Mouse (Mus musculus): ENCODE results near the gene 9130230L23Rik.
A peak's percentile ranks its signal among the peaks of the same experiment; 100 is the strongest.
"Not testable (repeated sequence)": the region's sequence is repeated elsewhere in the genome, so short reads cannot be mapped to it uniquely, and the experiment has no call there.

Gene 9130230L23Rik

DNA sequence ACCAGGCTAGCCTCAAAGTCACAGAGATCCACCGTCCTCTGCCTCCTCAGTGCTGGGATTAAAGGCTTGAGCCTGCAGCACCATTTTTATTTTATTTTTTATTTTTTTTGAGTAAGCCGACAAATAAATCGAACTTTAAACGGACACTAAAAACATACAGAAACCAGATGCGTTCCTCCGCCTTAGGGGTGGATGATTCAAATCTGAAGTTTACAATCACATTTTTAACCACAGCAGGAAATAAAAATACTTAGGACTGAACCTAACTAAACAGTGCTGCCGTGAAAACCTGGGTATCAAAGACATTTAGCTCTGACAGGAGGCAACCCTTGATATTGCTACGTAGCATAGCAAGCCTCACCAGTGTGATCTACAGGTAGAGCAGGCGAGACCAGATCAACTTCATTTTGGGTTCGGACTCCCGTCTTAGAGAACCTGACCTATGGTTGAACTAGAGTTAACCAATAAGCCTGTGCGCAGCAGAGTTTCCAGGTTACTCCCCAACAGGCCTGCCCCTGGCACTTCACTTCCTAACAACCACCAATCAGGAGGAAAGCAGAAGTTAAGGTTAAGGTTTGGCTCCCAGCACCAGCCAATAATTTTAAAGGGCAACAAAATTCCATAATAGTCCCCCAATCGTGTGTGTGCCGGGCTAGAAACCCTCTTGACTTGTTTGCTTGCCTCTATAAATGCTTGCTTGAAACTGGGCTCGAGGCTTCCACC is 4.3 kb upstream of the 9130230L23Rik start:
- no peak for DNase-seq (ENCODE audit: extremely low read depth, low read depth, low spot score)

DNA sequence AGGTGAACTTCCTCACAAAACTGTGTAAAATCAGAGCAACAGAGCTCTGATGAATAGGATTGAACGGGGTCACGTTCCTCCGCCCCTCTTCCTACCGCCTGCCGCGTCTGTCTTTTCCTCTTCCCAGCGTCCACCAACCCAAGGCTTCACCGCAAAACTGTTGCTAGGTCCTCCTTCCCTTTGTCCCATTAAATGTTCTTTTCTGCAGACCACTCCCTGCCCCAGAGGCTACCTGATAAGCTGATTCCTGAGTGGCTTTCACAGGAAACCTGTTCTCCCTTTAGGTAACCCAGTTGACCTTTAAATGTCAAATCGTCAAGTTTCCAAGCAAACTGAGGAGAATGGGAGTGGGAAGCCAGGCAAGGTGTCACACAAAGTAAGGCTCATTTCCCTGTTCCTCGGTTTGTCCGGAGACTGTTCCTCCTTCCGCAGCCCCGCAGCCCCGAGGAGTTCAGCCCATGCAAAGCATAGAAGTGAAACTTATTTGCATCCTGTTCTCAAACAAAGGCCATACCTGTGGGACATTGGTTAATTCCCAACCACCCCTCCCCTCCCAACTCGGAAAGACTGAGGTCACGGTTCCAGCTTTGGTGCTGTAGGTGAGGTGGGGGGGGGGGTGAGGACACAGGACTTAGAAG is 1.1 kb upstream of the 9130230L23Rik start:
- no peak for DNase-seq (ENCODE audit: extremely low read depth, low read depth, low spot score)

DNA sequence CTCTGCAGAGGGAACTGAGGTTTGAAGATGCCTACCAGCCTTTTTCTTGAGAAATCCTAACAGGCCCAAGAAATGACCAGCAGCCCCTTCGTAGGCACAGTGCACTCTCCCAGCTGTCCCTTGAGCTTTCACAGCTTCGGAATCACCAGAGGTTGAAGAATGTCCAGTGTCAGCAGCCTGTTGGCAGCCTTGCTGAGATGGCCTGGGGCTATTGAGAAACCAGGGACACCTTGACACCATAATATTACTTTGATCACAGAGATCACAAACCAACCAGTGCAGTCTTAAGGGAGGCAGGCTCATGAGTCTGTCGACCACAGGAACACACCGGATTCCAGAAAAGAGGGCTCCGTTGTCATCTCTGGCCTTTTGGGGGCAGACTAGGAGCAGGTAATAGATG is 2.9 kb downstream of the 9130230L23Rik start:
- peak; percentile 82 for DNase-seq (ENCODE audit: extremely low read depth, low read depth, low spot score)

- peak; percentile 84 for DNase-seq (ENCODE audit: extremely low read depth, low read depth, low spot score)
Measured at GRCm38 (mm10) chr5:66000567-66001125, 3.4 kb downstream of the 9130230L23Rik start.

DNA sequence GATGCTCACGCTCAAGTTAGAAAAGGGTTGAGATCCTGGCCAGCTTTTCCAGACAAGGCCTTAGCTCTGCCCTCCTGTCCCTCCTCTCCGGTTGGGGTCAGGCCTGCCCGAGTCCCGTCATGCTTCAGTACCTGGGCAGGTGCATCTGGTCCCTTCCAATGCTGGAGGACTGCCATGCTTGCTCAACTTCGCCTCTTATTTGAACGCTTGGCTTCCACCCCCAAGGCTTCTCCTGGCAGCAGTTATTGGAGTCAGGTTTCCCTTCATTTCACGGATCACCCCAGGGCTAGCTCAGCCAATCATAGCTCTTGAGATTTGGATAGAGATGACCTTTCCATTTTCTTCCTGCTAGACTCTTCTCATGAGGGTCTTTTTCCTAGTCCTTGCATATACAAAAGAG is 4.0 kb downstream of the 9130230L23Rik start:
- peak; percentile 92 for DNase-seq (ENCODE audit: extremely low read depth, low read depth, low spot score)

- no peak for DNase-seq (ENCODE audit: extremely low read depth, low read depth, low spot score)
Measured at GRCm38 (mm10) chr5:65999106-65999505, 5.0 kb downstream of the 9130230L23Rik start.

DNA sequence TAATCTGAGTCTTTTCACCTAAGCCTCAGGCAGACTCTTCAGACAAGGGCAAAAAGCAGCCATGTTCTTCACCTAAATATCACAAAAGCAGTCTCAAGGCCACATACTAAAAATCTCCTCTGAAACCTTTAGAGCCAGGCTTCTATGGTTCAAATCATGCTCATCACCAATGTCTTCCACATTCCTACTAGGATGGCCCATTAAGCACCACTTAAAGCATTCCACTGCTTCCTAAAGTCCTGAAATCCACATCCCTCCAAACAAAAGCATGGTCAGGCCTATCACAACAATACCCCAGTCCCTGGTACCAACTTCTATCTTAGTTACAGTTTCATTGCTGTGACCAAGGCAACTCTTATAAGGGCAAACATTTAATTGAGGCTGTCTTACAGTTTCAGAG is 6.3 kb downstream of the 9130230L23Rik start:
- no peak for DNase-seq (ENCODE audit: extremely low read depth, low read depth, low spot score)

DNA sequence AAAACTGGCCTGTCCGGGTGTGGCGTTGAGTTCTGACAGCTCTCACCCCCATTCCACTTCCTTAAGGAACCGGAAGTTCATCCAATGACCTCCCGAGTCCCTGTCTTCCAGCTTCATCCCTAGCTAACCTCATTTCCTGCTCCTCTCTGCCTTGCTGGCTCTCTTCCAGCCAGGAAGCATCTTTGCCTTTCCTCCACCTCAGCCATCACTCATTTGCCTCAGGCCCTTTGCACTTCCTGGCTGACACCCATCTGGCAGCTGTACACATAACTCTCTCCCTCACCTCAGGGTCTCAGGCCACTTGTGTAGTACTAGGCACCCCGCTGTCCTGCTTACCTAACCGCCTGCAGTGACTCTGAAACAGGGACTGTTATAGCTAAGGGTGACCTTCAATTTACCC is 9.4 kb downstream of the 9130230L23Rik start:
- DNase-seq (ENCODE audit: extremely low read depth, low read depth, low spot score): no peak

- DNase-seq (ENCODE audit: extremely low read depth, low read depth, low spot score): no peak
Measured at GRCm38 (mm10) chr5:65991191-65991590, 12.9 kb downstream of the 9130230L23Rik start.

DNA sequence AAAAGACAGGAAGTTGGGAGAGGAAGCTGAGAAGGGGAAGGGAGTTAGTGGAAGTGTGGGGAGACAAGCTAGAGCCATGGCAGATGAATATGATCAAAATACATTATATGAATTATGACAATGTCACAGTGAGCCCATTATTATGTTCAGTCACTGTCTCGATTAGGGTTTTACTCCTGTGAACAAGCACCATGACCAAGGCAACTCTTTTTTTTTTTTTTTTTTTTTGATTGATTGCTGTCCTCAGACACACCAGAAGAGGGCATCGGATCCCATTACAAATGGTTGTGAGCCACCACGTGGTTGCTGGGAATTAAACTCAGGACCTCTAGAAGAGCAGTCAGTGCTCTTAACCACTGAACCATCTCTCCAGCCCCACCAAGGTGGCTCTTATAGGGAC is 17.1 kb downstream of the 9130230L23Rik start:
- not testable (repeated sequence) for DNase-seq (ENCODE audit: extremely low read depth, low read depth, low spot score)

- DNase-seq (ENCODE audit: extremely low read depth, low read depth, low spot score): no peak
Measured at GRCm38 (mm10) chr5:65986426-65986825, 17.7 kb downstream of the 9130230L23Rik start.

DNA sequence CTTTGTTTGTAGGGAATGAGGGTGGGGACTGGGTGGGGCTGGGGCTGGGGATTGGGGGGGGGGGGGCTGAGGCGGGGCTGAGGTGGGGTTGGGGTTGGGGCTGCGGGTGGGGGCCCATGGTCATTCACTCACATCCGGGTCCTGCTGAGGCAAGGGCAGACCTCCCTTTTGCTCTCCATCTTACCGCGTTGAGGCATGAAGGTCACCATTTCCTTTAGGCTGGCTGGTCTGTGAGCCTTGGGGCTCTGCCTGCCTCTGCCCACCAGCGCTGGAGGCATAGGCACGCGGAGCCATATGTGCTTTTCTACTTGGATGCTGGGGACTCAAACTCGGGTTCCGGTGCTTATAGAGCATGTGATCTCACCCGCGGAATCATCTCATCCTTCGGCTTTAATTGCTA is 28.4 kb downstream of the 9130230L23Rik start:
- DNase-seq (ENCODE audit: extremely low read depth, low read depth, low spot score): no peak

- DNase-seq (ENCODE audit: extremely low read depth, low read depth, low spot score): no peak
Measured at GRCm38 (mm10) chr5:65973189-65973588, 30.9 kb downstream of the 9130230L23Rik start.

- no peak for DNase-seq (ENCODE audit: extremely low read depth, low read depth, low spot score)
Measured at GRCm38 (mm10) chr5:65968004-65968403, 36.1 kb downstream of the 9130230L23Rik start.

DNA sequence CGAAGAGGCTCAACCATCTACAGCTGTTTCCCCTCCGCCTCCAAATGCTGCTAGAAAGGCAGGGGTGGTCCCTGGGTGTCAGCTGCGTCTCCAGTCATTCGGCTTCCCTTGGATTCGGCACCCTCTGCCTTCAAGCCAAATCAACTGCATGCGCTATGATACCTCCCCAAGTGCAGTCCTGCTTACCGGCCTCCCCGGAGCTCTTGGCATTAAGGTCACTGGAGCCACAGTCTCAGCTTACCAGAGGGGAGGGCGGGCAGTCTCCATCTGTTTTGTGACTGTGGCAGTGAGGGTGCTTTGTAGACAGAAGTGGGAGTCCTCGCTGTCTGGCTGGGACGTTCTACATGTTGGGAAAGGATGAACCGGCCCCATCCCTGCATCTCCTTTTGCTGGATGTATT is 37.0 kb downstream of the 9130230L23Rik start:
- DNase-seq (ENCODE audit: extremely low read depth, low read depth, low spot score): no peak

- no peak for DNase-seq (ENCODE audit: extremely low read depth, low read depth, low spot score)
Measured at GRCm38 (mm10) chr5:65965771-65966279, 38.3 kb downstream of the 9130230L23Rik start.

DNA sequence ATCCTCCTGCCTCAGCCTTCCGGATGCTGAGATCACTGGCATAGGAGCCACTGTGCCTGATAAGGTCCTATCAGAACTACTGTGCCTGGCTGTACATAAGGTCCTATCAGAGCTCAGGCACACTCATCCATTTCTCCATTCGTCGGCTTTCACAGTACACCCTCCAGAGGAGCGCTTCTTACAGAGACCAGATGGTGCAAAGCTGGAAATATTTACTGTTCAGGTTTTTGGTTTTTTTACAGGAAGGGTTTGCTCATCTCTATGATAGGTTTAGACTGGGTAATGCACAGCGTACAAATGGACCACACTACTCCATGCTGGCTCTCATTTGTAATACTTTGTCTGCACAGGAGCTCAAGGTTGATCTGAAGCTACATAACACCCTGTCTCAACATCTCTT is 40.8 kb downstream of the 9130230L23Rik start:
- no peak for DNase-seq (ENCODE audit: extremely low read depth, low read depth, low spot score)

- no peak for DNase-seq (ENCODE audit: extremely low read depth, low read depth, low spot score)
Measured at GRCm38 (mm10) chr5:65960597-65960950, 43.5 kb downstream of the 9130230L23Rik start.

DNA sequence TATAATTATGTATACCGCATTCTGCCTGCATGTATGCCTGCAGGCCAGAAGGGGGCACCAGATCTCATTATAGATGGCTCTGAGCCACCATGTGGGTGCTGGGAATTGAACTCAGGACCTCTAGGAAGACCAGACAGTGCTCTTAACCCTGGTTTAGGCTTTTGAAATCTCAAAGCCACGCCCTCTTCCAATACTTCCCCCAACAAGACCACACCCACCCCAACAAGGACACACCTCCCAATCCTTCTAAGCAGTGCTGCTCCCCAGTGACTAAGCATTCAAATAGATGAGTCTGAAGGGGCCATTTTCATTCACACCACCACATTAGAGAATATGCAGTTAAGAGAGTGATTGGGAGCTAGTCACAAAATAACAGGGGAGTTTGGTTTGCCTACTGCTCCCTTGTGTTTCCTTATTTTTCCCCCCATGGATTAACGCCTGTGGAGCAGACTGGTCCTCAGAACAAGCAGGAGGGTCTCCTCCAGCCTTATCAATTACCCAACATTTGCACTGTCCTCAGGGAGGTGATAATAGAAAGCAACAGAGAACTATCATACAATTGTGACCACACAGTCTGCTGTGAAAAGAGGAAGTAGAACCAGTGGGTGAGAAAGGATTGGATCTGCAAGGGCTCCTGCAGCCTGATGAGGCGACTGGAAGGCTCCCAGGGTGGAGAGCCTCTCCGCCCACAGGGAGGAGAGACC is 44.0 kb downstream of the 9130230L23Rik start:
- DNase-seq (ENCODE audit: extremely low read depth, low read depth, low spot score): no peak

GRCm38 (mm10) chr5:65958597-65958996 is 45.5 kb downstream of the 9130230L23Rik start:
- no peak for DNase-seq (ENCODE audit: extremely low read depth, low read depth, low spot score)

DNA sequence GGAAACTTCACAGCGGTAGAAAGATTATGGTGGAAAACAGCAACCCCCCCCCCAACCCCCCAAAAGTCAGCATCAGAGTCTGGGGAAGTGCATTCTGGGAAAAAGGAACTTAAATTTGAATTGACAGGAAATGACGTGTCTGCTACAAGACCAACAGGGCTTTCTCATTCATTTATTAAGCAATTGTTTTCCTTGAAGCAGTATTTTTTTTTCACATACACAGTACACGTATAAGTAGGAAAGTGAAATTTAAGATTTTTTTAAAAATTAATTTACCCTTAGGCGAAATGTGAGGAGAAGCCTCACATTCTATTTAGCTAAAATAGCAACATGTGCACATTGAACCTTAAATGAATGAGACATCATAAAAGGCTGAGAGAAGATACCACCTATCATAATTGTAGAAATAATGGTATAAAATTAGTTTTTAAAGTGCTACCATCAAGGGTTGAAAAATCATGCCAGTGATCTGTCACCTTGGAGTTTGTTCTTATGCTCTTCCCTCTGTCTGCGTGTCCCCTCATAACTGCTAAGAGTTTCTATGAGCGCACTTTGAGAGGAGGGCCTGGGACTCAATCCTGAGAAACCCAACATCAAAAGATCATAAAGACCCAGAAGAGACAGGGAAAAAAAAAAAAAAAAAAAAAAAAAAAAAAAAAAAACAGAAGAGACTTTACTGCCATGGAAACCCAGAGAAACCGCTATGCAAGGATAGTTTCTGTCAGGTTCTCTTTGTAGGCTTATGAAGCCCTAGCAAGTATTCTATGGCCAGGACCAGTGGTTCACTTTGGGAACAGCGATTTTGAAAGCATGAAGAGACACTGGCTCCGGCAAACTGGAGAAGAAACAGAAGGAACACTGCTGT is 47.7 kb downstream of the 9130230L23Rik start:
- no peak for DNase-seq (ENCODE audit: extremely low read depth, low read depth, low spot score)
